32 mouse cellular contexts compared by ENCODE assay signal in the genomic region with DNA sequence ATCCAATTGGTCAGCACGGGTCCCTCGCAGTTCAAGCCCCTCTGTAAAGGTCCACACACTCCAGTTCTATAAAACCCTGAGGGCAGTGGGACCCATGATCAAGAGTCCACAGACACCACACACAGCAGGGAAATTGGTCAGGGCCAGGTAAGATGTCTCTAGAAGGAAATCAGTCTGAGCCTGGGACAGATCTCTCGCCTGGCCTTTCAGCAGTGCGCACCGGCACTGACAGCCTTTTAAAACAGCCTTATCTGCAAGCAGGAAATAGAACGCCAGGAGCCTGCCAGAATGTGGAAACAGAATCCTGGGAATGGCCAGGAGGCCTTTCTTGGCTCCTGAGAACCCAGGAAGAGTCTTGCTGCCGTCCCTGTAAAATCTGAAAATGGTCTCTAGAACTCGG. TPM values are rescaled to one million over a fixed set of nuclear protein-coding genes. Genes with fewer than 3 reads are reported as not detected.
A peak's percentile ranks its signal among the peaks of the same experiment; 100 is the strongest.
DNase-seq lines count a peak whose midpoint lies in the region; ATAC-seq lines count a peak whose summit lies in the region.
"Had no signal": no experiment of that assay in that cellular context is flagged by ENCODE, and none has a peak within 500 bp of the region (broad histone marks: within the 10 kb centered on the region; RNA-seq: fewer than 3 reads in every experiment).

No protein-coding gene starts in this region.

- H3K4me3 ChIP-seq in embryonic facial prominence, embryonic 12.5 days: no peak overlapping the region
- no peak overlapping the region for H3K4me3 ChIP-seq in embryonic facial prominence, embryonic 10.5 days
- H3K4me3 ChIP-seq in hindbrain, embryonic 13.5 days: no peak overlapping the region
- H3K4me3 ChIP-seq in hindbrain, embryonic 10.5 days: no peak overlapping the region
- no peak overlapping the region for H3K4me3 ChIP-seq in heart, embryonic 15.5 days
- H3K4me3 ChIP-seq: embryonic facial prominence, embryonic 15.5 days; forebrain, embryonic 13.5 days; intestine, embryonic 15.5 days; left cerebral cortex, adult 2 months; limb, embryonic 12.5 days; lung, embryonic 15.5 days; midbrain, embryonic 10.5 days; midbrain, embryonic 15.5 days had no signal

- H3K27me3 ChIP-seq in embryonic facial prominence, embryonic 12.5 days: no peaks in the 10 kb centered on the region
- H3K27me3 ChIP-seq in embryonic facial prominence, embryonic 10.5 days (replicated peaks; ENCODE audit: low read depth, poor library complexity, severe bottlenecking): no peaks in the 10 kb centered on the region
- no peaks in the 10 kb centered on the region for H3K27me3 ChIP-seq in hindbrain, embryonic 13.5 days
- H3K27me3 ChIP-seq in hindbrain, embryonic 10.5 days (ENCODE audit: insufficient read depth, poor library complexity, severe bottlenecking): no peaks in the 10 kb centered on the region
- H3K27me3 ChIP-seq in heart, embryonic 15.5 days: no peaks in the 10 kb centered on the region
- H3K27me3 ChIP-seq: CH12.LX; embryonic facial prominence, embryonic 15.5 days; forebrain, embryonic 13.5 days; intestine, embryonic 15.5 days; limb, embryonic 12.5 days; lung, embryonic 15.5 days; midbrain, embryonic 15.5 days; Patski had no signal

- H3K27ac ChIP-seq in embryonic facial prominence, embryonic 12.5 days: no peak overlapping the region
- no peak overlapping the region; the same call in 1 of the 2 replicates for H3K27ac ChIP-seq in embryonic facial prominence, embryonic 10.5 days (replicated peaks)
- H3K27ac ChIP-seq in hindbrain, embryonic 13.5 days: no peak overlapping the region
- H3K27ac ChIP-seq in hindbrain, embryonic 10.5 days: no peak overlapping the region
- H3K27ac ChIP-seq in heart, embryonic 15.5 days: peak overlapping the region; percentile 52
- H3K27ac ChIP-seq: embryonic facial prominence, embryonic 15.5 days; forebrain, embryonic 13.5 days; hindbrain, postnatal 0 days; intestine, embryonic 15.5 days; left cerebral cortex, adult 2 months; limb, embryonic 12.5 days; lung, embryonic 15.5 days; midbrain, embryonic 10.5 days; midbrain, embryonic 15.5 days; stomach, postnatal 0 days had no signal

- H3K36me3 ChIP-seq in embryonic facial prominence, embryonic 12.5 days: no peaks in the 10 kb centered on the region
- H3K36me3 ChIP-seq in embryonic facial prominence, embryonic 10.5 days (replicated peaks): no peaks in the 10 kb centered on the region
- no peaks in the 10 kb centered on the region for H3K36me3 ChIP-seq in hindbrain, embryonic 13.5 days
- no peaks in the 10 kb centered on the region for H3K36me3 ChIP-seq in hindbrain, embryonic 10.5 days
- H3K36me3 ChIP-seq in heart, embryonic 15.5 days: no peaks in the 10 kb centered on the region
- H3K36me3 ChIP-seq: embryonic facial prominence, embryonic 15.5 days; intestine, embryonic 15.5 days; limb, embryonic 12.5 days; lung, embryonic 15.5 days; midbrain, embryonic 10.5 days; midbrain, embryonic 15.5 days had no signal

- DNase-seq in embryonic facial prominence, embryonic 10.5 days (ENCODE audit: low spot score): no peak
- no peak for DNase-seq in hindbrain, embryonic 10.5 days (ENCODE audit: low spot score)
- DNase-seq in heart, postnatal 4 days: peak; percentile 48
- no peak for DNase-seq in adrenal gland, adult 18-20 months (ENCODE audit: low spot score in 2 of 2)
- DNase-seq in kidney, adult 9 months: no peak
- DNase-seq: adrenal gland, postnatal 25 days; cerebellum, adult 18-20 months; cerebellum, postnatal 10 days; gastrocnemius, postnatal 36 days; kidney, adult 8-10 months; kidney, postnatal 14 days; right cerebral cortex, postnatal 25 days; thymus, adult 18-20 months; thymus, postnatal 25 days had no signal

- peaks cover 12% of the 10 kb centered on the region; the same call in 1 of the 2 replicates for H3K4me1 ChIP-seq in embryonic facial prominence, embryonic 12.5 days
- peaks cover 22% of the 10 kb centered on the region for H3K4me1 ChIP-seq in embryonic facial prominence, embryonic 10.5 days
- no peaks in the 10 kb centered on the region for H3K4me1 ChIP-seq in hindbrain, embryonic 13.5 days (replicated peaks)
- peaks cover 11% of the 10 kb centered on the region for H3K4me1 ChIP-seq in hindbrain, embryonic 10.5 days (replicated peaks)
- H3K4me1 ChIP-seq in heart, embryonic 15.5 days (replicated peaks): peaks cover 22% of the 10 kb centered on the region
- H3K4me1 ChIP-seq: forebrain, embryonic 13.5 days; intestine, embryonic 15.5 days; limb, embryonic 12.5 days; lung, embryonic 15.5 days; midbrain, embryonic 15.5 days had no signal

- no peak for ATAC-seq in embryonic facial prominence, embryonic 12.5 days (ENCODE audit: insufficient number of reproducible peaks, insufficient read depth, low FRiP score, low TSS enrichment)
- no peak for ATAC-seq in hindbrain, embryonic 13.5 days (ENCODE audit: low FRiP score)
- no peak for ATAC-seq in heart, embryonic 15.5 days (replicated peaks; ENCODE audit: insufficient number of reproducible peaks, insufficient read depth, low FRiP score, low read depth)
- ATAC-seq: forebrain, embryonic 13.5 days; hindbrain, postnatal 0 days; intestine, embryonic 15.5 days; midbrain, embryonic 15.5 days; Patski had no signal

- WGBS in embryonic facial prominence, embryonic 12.5 days: 60% methylated on average over 8 of the region's 8 CpGs
- 71% methylated on average over 8 of the region's 8 CpGs for WGBS in embryonic facial prominence, embryonic 10.5 days
- 86% methylated on average over 8 of the region's 8 CpGs for WGBS in hindbrain, embryonic 13.5 days
- 78% methylated on average over 8 of the region's 8 CpGs for WGBS in hindbrain, embryonic 10.5 days
- WGBS in heart, embryonic 15.5 days: 27% methylated on average over 8 of the region's 8 CpGs

- no peaks in the 10 kb centered on the region for H3K9me3 ChIP-seq in embryonic facial prominence, embryonic 12.5 days
- no peaks in the 10 kb centered on the region for H3K9me3 ChIP-seq in embryonic facial prominence, embryonic 10.5 days
- no peaks in the 10 kb centered on the region for H3K9me3 ChIP-seq in hindbrain, embryonic 13.5 days
- no peaks in the 10 kb centered on the region for H3K9me3 ChIP-seq in hindbrain, embryonic 10.5 days
- H3K9me3 ChIP-seq in heart, embryonic 15.5 days (replicated peaks): no peaks in the 10 kb centered on the region
- H3K9me3 ChIP-seq: embryonic facial prominence, embryonic 15.5 days; forebrain, embryonic 13.5 days; intestine, embryonic 15.5 days; limb, embryonic 12.5 days; lung, embryonic 15.5 days; midbrain, embryonic 10.5 days; midbrain, embryonic 15.5 days had no signal

- peak overlapping the region; percentile 2; the same call in 1 of the 2 replicates for H3K9ac ChIP-seq in embryonic facial prominence, embryonic 12.5 days
- 0 out of 2 replicates have a peak overlapping the region, but pooled peaks have one; percentile 24 for H3K9ac ChIP-seq in hindbrain, embryonic 13.5 days
- H3K9ac ChIP-seq in heart, embryonic 15.5 days: no peak overlapping the region
- H3K9ac ChIP-seq: embryonic facial prominence, embryonic 15.5 days; forebrain, embryonic 13.5 days; intestine, embryonic 15.5 days; limb, embryonic 12.5 days; lung, embryonic 15.5 days; midbrain, embryonic 15.5 days had no signal

- H3K4me2 ChIP-seq in embryonic facial prominence, embryonic 12.5 days (replicated peaks): no peak overlapping the region
- H3K4me2 ChIP-seq in hindbrain, embryonic 13.5 days: no peak overlapping the region
- peak overlapping the region; percentile 14; the same call in 1 of the 2 replicates for H3K4me2 ChIP-seq in heart, embryonic 15.5 days
- H3K4me2 ChIP-seq: embryonic facial prominence, embryonic 15.5 days; forebrain, embryonic 13.5 days; intestine, embryonic 15.5 days; limb, embryonic 12.5 days; lung, embryonic 15.5 days; midbrain, embryonic 15.5 days had no signal

RNA-seq across cellular contexts. Expression of a gene that starts 27.0 kb away (rescaled TPM):
- polyA plus RNA-seq in embryonic facial prominence, embryonic 12.5 days (2016; fragmentation: Nextera tagmentation; extraction: Ambion mirVana): 0.11 and 0.24 TPM in 2 replicates
- polyA plus RNA-seq in embryonic facial prominence, embryonic 10.5 days (2016; fragmentation: Nextera tagmentation; extraction: Ambion mirVana): 0.04 and 0.15 TPM in 2 replicates
- polyA plus RNA-seq in hindbrain, embryonic 13.5 days (2015; fragmentation: Nextera tagmentation; extraction: Ambion mirVana): 0.19 and 0.22 TPM in 2 replicates
- polyA plus RNA-seq in hindbrain, embryonic 10.5 days (2016; fragmentation: Nextera tagmentation; extraction: Ambion mirVana): 0.13 and 0.17 TPM in 2 replicates
- 0.24 and 0.38 TPM in 2 replicates for polyA plus RNA-seq in heart, embryonic 15.5 days (2015; fragmentation: Nextera tagmentation; extraction: Ambion mirVana)
- total RNA-seq in heart, postnatal 4 days (2021): 1 to 10 TPM; 3.0 TPM
- 10 to 100 TPM in 1 of 2 experiments, 1 to 10 TPM in 1; 9.1 to 10.7 TPM for total RNA-seq in adrenal gland, adult 18-20 months (2021)
- total RNA-seq: CH12.LX; common myeloid progenitor, adult 5-6 weeks; megakaryocyte progenitor cell, adult 5-6 weeks; neutrophil, adult 5-6 weeks had no signal
- polyA plus RNA-seq: limb, embryonic 12.5 days had no signal

RNA-seq across cellular contexts. Expression of a gene that starts 29.4 kb away (rescaled TPM):
- 13.9 and 16.0 TPM in 2 replicates for polyA plus RNA-seq in embryonic facial prominence, embryonic 12.5 days (2016; fragmentation: Nextera tagmentation; extraction: Ambion mirVana)
- 20.1 and 21.2 TPM in 2 replicates for polyA plus RNA-seq in embryonic facial prominence, embryonic 10.5 days (2016; fragmentation: Nextera tagmentation; extraction: Ambion mirVana)
- 17.7 and 24.5 TPM in 2 replicates for polyA plus RNA-seq in hindbrain, embryonic 13.5 days (2015; fragmentation: Nextera tagmentation; extraction: Ambion mirVana)
- polyA plus RNA-seq in hindbrain, embryonic 10.5 days (2016; fragmentation: Nextera tagmentation; extraction: Ambion mirVana): 22.2 and 23.0 TPM in 2 replicates
- polyA plus RNA-seq in heart, embryonic 15.5 days (2015; fragmentation: Nextera tagmentation; extraction: Ambion mirVana): 34.3 and 38.4 TPM in 2 replicates
- 10 to 100 TPM; 39.7 to 44.3 TPM for total RNA-seq in heart, postnatal 4 days (2021)
- 10 to 100 TPM; 32.5 to 45.4 TPM for total RNA-seq in adrenal gland, adult 18-20 months (2021)

RNA-seq across cellular contexts. Expression of a gene that starts 29.7 kb away (rescaled TPM):
- 76.0 and 77.9 TPM in 2 replicates for polyA plus RNA-seq in embryonic facial prominence, embryonic 12.5 days (2016; fragmentation: Nextera tagmentation; extraction: Ambion mirVana)
- polyA plus RNA-seq in embryonic facial prominence, embryonic 10.5 days (2016; fragmentation: Nextera tagmentation; extraction: Ambion mirVana): 98.8 and 102 TPM in 2 replicates
- polyA plus RNA-seq in hindbrain, embryonic 13.5 days (2015; fragmentation: Nextera tagmentation; extraction: Ambion mirVana): 72.1 and 80.2 TPM in 2 replicates
- polyA plus RNA-seq in hindbrain, embryonic 10.5 days (2016; fragmentation: Nextera tagmentation; extraction: Ambion mirVana): 89.7 and 93.6 TPM in 2 replicates
- polyA plus RNA-seq in heart, embryonic 15.5 days (2015; fragmentation: Nextera tagmentation; extraction: Ambion mirVana): 66.3 and 81.3 TPM in 2 replicates
- 10 to 100 TPM; 81.4 to 84.0 TPM for total RNA-seq in heart, postnatal 4 days (2021)
- total RNA-seq in adrenal gland, adult 18-20 months (2021): 10 to 100 TPM; 56.0 to 61.3 TPM
